Mouse (Mus musculus) ES-E14 (cell line): ENCODE results near the gene Ksr1.

Experiments used
- HCFC1 ChIP-seq: IDR thresholded peaks from 2 replicates; pipeline ENCODE4 v1.6.1; 2012; ENCODE audit warnings: low read length, inconsistent platforms, borderline replicate concordance; ENCODE audit not compliant: insufficient read depth
- MAFK ChIP-seq: IDR thresholded peaks from 2 replicates; pipeline ENCODE4 v1.6.1; 2014; ENCODE audit warnings: mild to moderate bottlenecking, low read depth, low read length, inconsistent platforms; ENCODE audit not compliant: insufficient read depth
- ZC3H11A ChIP-seq: IDR thresholded peaks from 2 replicates; pipeline ENCODE4 v1.6.1; 2012; ENCODE audit warnings: low read depth, mild to moderate bottlenecking, inconsistent platforms, low read length, borderline replicate concordance
- ZNF384 ChIP-seq: IDR thresholded peaks from 2 replicates; pipeline ENCODE4 v1.6.1; 2012; ENCODE audit warnings: low read depth, low read length, inconsistent platforms

- no peak for TF ChIP-seq HCFC1
- TF ChIP-seq MAFK = no peak
- TF ChIP-seq ZC3H11A = no peak
- no peak for TF ChIP-seq ZNF384
Measured at GRCm38 (mm10) chr11:78972811-78973351, 173.3 kb downstream of the Ksr1 start.
